20 mouse cellular contexts compared by ENCODE assay signal in genomic region chr16:6099598-6099997, GRCm38 (mm10).
DNase-seq lines count a peak whose midpoint lies in the region; ATAC-seq lines count a peak whose summit lies in the region.
"Had no signal": no experiment of that assay in that cellular context is flagged by ENCODE, and none has a peak within 500 bp of the region (broad histone marks: within the 10 kb centered on the region; RNA-seq: fewer than 3 reads in every experiment).

No protein-coding gene starts in this region.

- H3K9me3 ChIP-seq in liver, embryonic 13.5 days (replicated peaks): no peaks in the 10 kb centered on the region
- no peaks in the 10 kb centered on the region for H3K9me3 ChIP-seq in liver, embryonic 11.5 days (ENCODE audit: control insufficient read depth, low read length)
- H3K9me3 ChIP-seq: embryonic facial prominence, embryonic 12.5 days; forebrain, embryonic 15.5 days; heart, embryonic 13.5 days; hindbrain, embryonic 12.5 days had no signal

- ATAC-seq in cerebellum, adult (ENCODE audit: insufficient number of reproducible peaks, low FRiP score, low TSS enrichment): peak; percentile 66; the same call in 1 of the 2 replicates
- no peak for ATAC-seq in liver, embryonic 13.5 days (ENCODE audit: low read depth)
- ATAC-seq in liver, embryonic 11.5 days (replicated peaks; ENCODE audit: low FRiP score): no peak
- ATAC-seq: CD4-positive, CD25-positive, alpha-beta regulatory T cell, adult 4 months; forebrain, embryonic 15.5 days; hindbrain, embryonic 16.5 days; inflammation-experienced regulatory T-cells, adult 6 months had no signal

- WGBS in liver, embryonic 13.5 days (ENCODE audit: insufficient replicate concordance): 78% methylated on average over 2 of the region's 2 CpGs
- 82% methylated on average over 2 of the region's 2 CpGs for WGBS in liver, embryonic 11.5 days

- no peak overlapping the region for H3K4me2 ChIP-seq in liver, embryonic 13.5 days
- H3K4me2 ChIP-seq in liver, embryonic 11.5 days: no peak overlapping the region
- H3K4me2 ChIP-seq: embryonic facial prominence, embryonic 12.5 days; forebrain, embryonic 15.5 days; heart, embryonic 13.5 days; hindbrain, embryonic 12.5 days had no signal

- no peak overlapping the region for H3K9ac ChIP-seq in liver, embryonic 13.5 days
- H3K9ac ChIP-seq in liver, embryonic 11.5 days (ENCODE audit: low read depth, low read length): no peak overlapping the region
- H3K9ac ChIP-seq: embryonic facial prominence, embryonic 12.5 days; forebrain, embryonic 15.5 days; heart, embryonic 13.5 days; hindbrain, embryonic 12.5 days had no signal

- no peak for DNase-seq in cerebellum, postnatal 4 days (ENCODE audit: low spot score in 2 of 2)
- DNase-seq in liver, embryonic 13.5 days: no peak
- no peak for DNase-seq in liver, embryonic 11.5 days (ENCODE audit: low spot score)
- peak; percentile 87 for DNase-seq in cerebellum, adult 9-11 months
- DNase-seq in layer of hippocampus, postnatal 14 days (ENCODE audit: low spot score in 2 of 2): no peak
- DNase-seq in gastrocnemius, adult 18-20 months (ENCODE audit: low spot score): no peak
- DNase-seq in layer of hippocampus, adult 8-10 months (ENCODE audit: low spot score in 2 of 2): no peak
- DNase-seq: B cell, adult 2 months; gastrocnemius, postnatal 10 days; heart, postnatal 4 days; kidney, adult 11 months had no signal

- no peaks in the 10 kb centered on the region for H3K36me3 ChIP-seq in liver, embryonic 13.5 days
- H3K36me3 ChIP-seq in liver, embryonic 11.5 days (ENCODE audit: control insufficient read depth, insufficient read depth, low read length): no peaks in the 10 kb centered on the region
- H3K36me3 ChIP-seq: embryonic facial prominence, embryonic 12.5 days; forebrain, embryonic 15.5 days; G1E; heart, embryonic 13.5 days; hindbrain, embryonic 12.5 days had no signal

- H3K27me3 ChIP-seq in liver, embryonic 13.5 days: no peaks in the 10 kb centered on the region
- H3K27me3 ChIP-seq in liver, embryonic 11.5 days (replicated peaks; ENCODE audit: control insufficient read depth, insufficient read depth, low read length): no peaks in the 10 kb centered on the region
- H3K27me3 ChIP-seq: embryonic facial prominence, embryonic 12.5 days; forebrain, embryonic 15.5 days; heart, embryonic 13.5 days had no signal

- H3K27ac ChIP-seq in liver, embryonic 13.5 days: 0 out of 2 replicates have a peak overlapping the region, but pooled peaks have one; percentile 48
- H3K27ac ChIP-seq in liver, embryonic 11.5 days (ENCODE audit: low read depth, low read length): no peak overlapping the region
- H3K27ac ChIP-seq: embryonic facial prominence, embryonic 12.5 days; forebrain, embryonic 15.5 days; heart, embryonic 13.5 days; hindbrain, embryonic 12.5 days had no signal

- peaks cover 73% of the 10 kb centered on the region for H3K4me1 ChIP-seq in liver, embryonic 13.5 days (replicated peaks)
- peaks cover 8% of the 10 kb centered on the region for H3K4me1 ChIP-seq in liver, embryonic 11.5 days (replicated peaks; ENCODE audit: control insufficient read depth, insufficient read depth, low read length)
- H3K4me1 ChIP-seq: embryonic facial prominence, embryonic 12.5 days; forebrain, embryonic 15.5 days had no signal

- no peak overlapping the region for H3K4me3 ChIP-seq in liver, embryonic 13.5 days (replicated peaks)
- H3K4me3 ChIP-seq in liver, embryonic 11.5 days (ENCODE audit: low read depth, low read length): no peak overlapping the region
- H3K4me3 ChIP-seq: embryonic facial prominence, embryonic 12.5 days; forebrain, embryonic 15.5 days; heart, embryonic 13.5 days; hindbrain, embryonic 12.5 days had no signal
